Mouse (Mus musculus) ES-Bruce4 (cell line): ENCODE data around the gene Olfr718-ps1.

Experiments
- CTCF ChIP-seq: IDR thresholded peaks from one replicate; pipeline ENCODE4 v1.8.1; 2011; ENCODE audit warnings: low read depth, low read length
- EP300 ChIP-seq: IDR thresholded peaks from 2 replicates; pipeline ENCODE4 v1.6.1; 2011; ENCODE audit warnings: low read depth, low read length; ENCODE audit not compliant: insufficient read depth
- POLR2A ChIP-seq: IDR thresholded peaks from one replicate; pipeline ENCODE4 v1.8.1; 2011; ENCODE audit warnings: low read length; ENCODE audit not compliant: insufficient read depth

DNA sequence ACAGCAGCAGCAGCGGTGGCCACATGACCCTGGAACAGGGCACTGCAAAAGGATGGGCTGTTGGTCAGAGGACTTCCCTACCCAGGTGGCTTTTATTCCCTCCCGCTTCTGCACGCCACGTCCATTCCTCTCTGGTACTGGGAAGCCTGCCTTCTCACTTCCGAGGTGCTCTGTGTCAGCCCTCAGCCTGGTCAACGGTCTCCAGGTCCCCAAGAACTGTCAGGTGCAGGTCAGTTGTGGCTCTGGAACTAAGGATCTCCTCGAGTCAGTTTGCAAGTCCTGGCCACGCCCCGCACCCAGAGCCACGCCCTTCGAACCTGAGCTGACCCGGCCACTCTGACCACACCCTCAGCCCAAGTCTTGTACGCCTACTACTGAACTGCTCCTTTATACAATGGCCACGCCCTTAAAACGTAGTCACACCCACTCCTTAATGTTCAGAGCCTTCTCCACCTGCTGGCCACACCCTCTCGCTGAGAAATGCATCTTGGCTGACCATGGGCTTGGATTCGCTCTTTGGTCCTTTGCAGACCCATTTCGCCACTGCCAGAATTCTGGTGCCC, 18.2 kb upstream of the Olfr718-ps1 start:
- TF ChIP-seq CTCF (no peak), POLR2A (peak; percentile 80), EP300 (peak; percentile 56; the same call in 1 of the 2 replicates)
